Mouse (Mus musculus): ENCODE results near the gene Hes2.

DNA sequence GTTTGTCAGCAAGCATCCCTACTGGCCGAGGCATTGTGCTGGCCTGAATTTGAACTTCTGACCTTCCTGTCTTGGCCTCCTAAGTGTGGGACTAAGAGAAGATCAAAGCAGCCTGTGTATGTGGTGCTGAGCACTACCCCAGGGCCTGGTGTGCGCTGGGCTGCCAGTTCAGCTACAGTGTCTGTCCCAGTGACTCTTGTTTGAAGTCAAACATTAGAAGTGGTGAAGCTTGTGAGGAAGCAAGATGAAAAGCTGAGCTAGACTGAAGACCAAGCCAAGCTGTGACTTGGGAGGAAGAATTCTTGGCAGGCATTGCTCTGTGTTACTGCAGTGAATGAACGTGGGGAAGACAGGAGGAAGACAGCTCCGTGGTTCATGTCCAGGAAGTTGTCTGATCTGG is 51.0 kb downstream of the Hes2 start:
- TF ChIP-seq CTCF (IDR thresholded peaks at IDR 0.05; ENCODE audit: control insufficient read depth, insufficient read depth, low read length) (no peak), POLR2A (IDR thresholded peaks at IDR 0.05; ENCODE audit: borderline replicate concordance, control insufficient read depth, low read depth, low read length) (no peak)

All from bone marrow, adult 2 months (tissue).